8 mouse cellular contexts compared by ENCODE assay signal in the genomic region with DNA sequence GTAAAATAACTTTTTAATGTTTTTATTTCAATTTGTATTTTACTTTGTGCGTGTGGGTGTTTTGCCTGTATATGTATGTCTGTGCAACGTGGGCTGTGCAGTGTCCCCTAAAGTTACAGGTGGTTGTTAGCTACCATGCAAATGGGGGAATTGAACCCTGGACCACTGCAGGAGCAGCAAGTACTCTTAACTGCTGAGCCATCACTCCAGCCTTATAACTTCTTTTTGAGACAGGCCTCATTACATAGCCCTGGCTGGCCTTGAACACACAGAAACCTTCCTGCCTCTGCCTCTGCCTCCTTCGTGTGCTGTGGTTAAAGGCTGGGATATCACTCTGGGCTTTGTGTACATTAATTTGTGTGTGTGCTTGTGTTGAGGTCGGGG. TPM values are rescaled to one million over a fixed set of nuclear protein-coding genes. Genes with fewer than 3 reads are reported as not detected.
A peak's percentile ranks its signal among the peaks of the same experiment; 100 is the strongest.
DNase-seq lines count a peak whose midpoint lies in the region; ATAC-seq lines count a peak whose summit lies in the region.

No protein-coding gene starts in this region.

- no peaks in the 10 kb centered on the region for H3K9me3 ChIP-seq in lung, embryonic 15.5 days
- 0 out of 2 replicates have a peak, but pooled peaks cover 4% of the 10 kb centered on the region for H3K9me3 ChIP-seq in embryonic facial prominence, embryonic 14.5 days (ENCODE audit: control insufficient read depth, low read length)
- peaks cover 3% of the 10 kb centered on the region for H3K9me3 ChIP-seq in intestine, embryonic 16.5 days (ENCODE audit: control insufficient read depth, low read length)
- H3K9me3 ChIP-seq in neural tube, embryonic 15.5 days (replicated peaks), result no peaks in the 10 kb centered on the region

- peaks cover 30% of the 10 kb centered on the region for H3K27me3 ChIP-seq in lung, embryonic 15.5 days
- peaks cover 29% of the 10 kb centered on the region for H3K27me3 ChIP-seq in embryonic facial prominence, embryonic 14.5 days (replicated peaks; ENCODE audit: control insufficient read depth, insufficient read depth, low read length)
- H3K27me3 ChIP-seq in intestine, embryonic 16.5 days (replicated peaks; ENCODE audit: control insufficient read depth, insufficient read depth, low read length), result peaks cover 16% of the 10 kb centered on the region
- peaks cover 21% of the 10 kb centered on the region for H3K27me3 ChIP-seq in neural tube, embryonic 15.5 days (replicated peaks)

- H3K27ac ChIP-seq in lung, embryonic 15.5 days, result no peak overlapping the region
- H3K27ac ChIP-seq in embryonic facial prominence, embryonic 14.5 days (replicated peaks; ENCODE audit: low read depth, low read length), result peak overlapping the region; percentile 92; the same call in 1 of the 2 replicates
- H3K27ac ChIP-seq in intestine, embryonic 16.5 days (ENCODE audit: low read length), result peak overlapping the region; percentile 94
- peak overlapping the region; percentile 93; the same call in 1 of the 2 replicates for H3K27ac ChIP-seq in neural tube, embryonic 15.5 days (replicated peaks)

- WGBS in lung, embryonic 15.5 days, result 27% methylated on average over 4 of the region's 4 CpGs
- WGBS in embryonic facial prominence, embryonic 14.5 days, result 28% methylated on average over 4 of the region's 4 CpGs
- 33% methylated on average over 4 of the region's 4 CpGs for WGBS in intestine, embryonic 16.5 days
- WGBS in neural tube, embryonic 15.5 days, result 27% methylated on average over 4 of the region's 4 CpGs

- DNase-seq in lung, postnatal 25 days (ENCODE audit: low spot score), result no peak
- DNase-seq in embryonic facial prominence, embryonic 14.5 days (ENCODE audit: low spot score), result no peak
- no peak for DNase-seq in layer of hippocampus, postnatal 14 days (ENCODE audit: low spot score in 2 of 2)
- DNase-seq in gastrocnemius, adult 18-20 months (ENCODE audit: low spot score), result no peak
- no peak for DNase-seq in frontal cortex, postnatal 10 days (ENCODE audit: low spot score in 2 of 2)

- ATAC-seq in lung, embryonic 15.5 days (ENCODE audit: borderline replicate concordance, extremely low read depth, low FRiP score, low TSS enrichment), result no peak
- no peak for ATAC-seq in embryonic facial prominence, embryonic 14.5 days (ENCODE audit: low read depth)
- ATAC-seq in intestine, embryonic 16.5 days, result 0 out of 2 replicates have a peak, but pooled peaks have one; percentile 2
- no peak for ATAC-seq in neural tube, embryonic 15.5 days (ENCODE audit: low FRiP score)

- peaks cover 26% of the 10 kb centered on the region for H3K4me1 ChIP-seq in lung, embryonic 15.5 days
- H3K4me1 ChIP-seq in embryonic facial prominence, embryonic 14.5 days (ENCODE audit: control insufficient read depth, insufficient read depth, low read length), result peaks cover 17% of the 10 kb centered on the region
- peaks cover 21% of the 10 kb centered on the region for H3K4me1 ChIP-seq in intestine, embryonic 16.5 days (ENCODE audit: control insufficient read depth, insufficient read depth, low read length)
- H3K4me1 ChIP-seq in neural tube, embryonic 15.5 days, result peaks cover 61% of the 10 kb centered on the region

- H3K4me3 ChIP-seq in lung, embryonic 15.5 days, result peak overlapping the region; percentile 78
- H3K4me3 ChIP-seq in embryonic facial prominence, embryonic 14.5 days (ENCODE audit: low read depth, low read length), result peak overlapping the region; percentile 97
- H3K4me3 ChIP-seq in intestine, embryonic 16.5 days (ENCODE audit: low read length), result peak overlapping the region; percentile 92
- H3K4me3 ChIP-seq in neural tube, embryonic 15.5 days (replicated peaks), result peak overlapping the region; percentile 89

- peak overlapping the region; percentile 60 for H3K4me2 ChIP-seq in lung, embryonic 15.5 days
- peak overlapping the region; percentile 64 for H3K4me2 ChIP-seq in embryonic facial prominence, embryonic 14.5 days (ENCODE audit: low read depth, low read length)
- H3K4me2 ChIP-seq in intestine, embryonic 16.5 days (ENCODE audit: low read depth, low read length), result peak overlapping the region; percentile 81
- peak overlapping the region; percentile 64 for H3K4me2 ChIP-seq in neural tube, embryonic 15.5 days

- peaks cover 11% of the 10 kb centered on the region for H3K36me3 ChIP-seq in lung, embryonic 15.5 days
- H3K36me3 ChIP-seq in embryonic facial prominence, embryonic 14.5 days (ENCODE audit: control insufficient read depth, insufficient read depth, low read length), result peaks cover 24% of the 10 kb centered on the region
- H3K36me3 ChIP-seq in intestine, embryonic 16.5 days (ENCODE audit: control insufficient read depth, insufficient read depth, low read length), result 0 out of 2 replicates have a peak, but pooled peaks cover 4% of the 10 kb centered on the region
- H3K36me3 ChIP-seq in neural tube, embryonic 15.5 days, result peaks cover 6% of the 10 kb centered on the region; the same call in 1 of the 2 replicates

- peak overlapping the region; percentile 94 for H3K9ac ChIP-seq in lung, embryonic 15.5 days
- H3K9ac ChIP-seq in embryonic facial prominence, embryonic 14.5 days (ENCODE audit: low read depth, low read length), result peak overlapping the region; percentile 98
- H3K9ac ChIP-seq in intestine, embryonic 16.5 days (ENCODE audit: low read depth, low read length), result peak overlapping the region; percentile 100
- peak overlapping the region; percentile 92 for H3K9ac ChIP-seq in neural tube, embryonic 15.5 days (replicated peaks)

RNA-seq across cellular contexts. Expression of a gene that starts 0.3 kb away (rescaled TPM):
- 65.5 and 68.3 TPM in 2 replicates for polyA plus RNA-seq in lung, embryonic 15.5 days (2015; fragmentation: Nextera tagmentation; extraction: Ambion mirVana)
- 43.0 and 49.6 TPM in 2 replicates for polyA plus RNA-seq in embryonic facial prominence, embryonic 14.5 days (2014; fragmentation: Nextera tagmentation; extraction: Ambion mirVana)
- polyA plus RNA-seq in intestine, embryonic 16.5 days (2015; fragmentation: Nextera tagmentation; extraction: Ambion mirVana), result 58.1 and 59.7 TPM in 2 replicates
- 70.1 and 72.0 TPM in 2 replicates for polyA plus RNA-seq in neural tube, embryonic 15.5 days (2015; fragmentation: Nextera tagmentation; extraction: Ambion mirVana)
- 10 to 100 TPM; 52.5 to 55.7 TPM for total RNA-seq in layer of hippocampus, postnatal 14 days (2021)
- total RNA-seq in gastrocnemius, adult 18-20 months (2021), result 10 to 100 TPM; 50.8 to 51.5 TPM

RNA-seq across cellular contexts. Expression of a gene that starts 8.8 kb away (rescaled TPM):
- 0.10 and 0.15 TPM in 2 replicates for polyA plus RNA-seq in lung, embryonic 15.5 days (2015; fragmentation: Nextera tagmentation; extraction: Ambion mirVana)
- 0.96 and 1.3 TPM in 2 replicates for polyA plus RNA-seq in embryonic facial prominence, embryonic 14.5 days (2014; fragmentation: Nextera tagmentation; extraction: Ambion mirVana)
- 0.06 TPM in 1 of 2 replicates, not detected in the other for polyA plus RNA-seq in intestine, embryonic 16.5 days (2015; fragmentation: Nextera tagmentation; extraction: Ambion mirVana)
- polyA plus RNA-seq in neural tube, embryonic 15.5 days (2015; fragmentation: Nextera tagmentation; extraction: Ambion mirVana), result 5.8 and 6.7 TPM in 2 replicates
- total RNA-seq in layer of hippocampus, postnatal 14 days (2021), result 1 to 10 TPM; 8.8 to 9.7 TPM
- under 1 TPM; 0.09 to 0.12 TPM for total RNA-seq in gastrocnemius, adult 18-20 months (2021)

RNA-seq across cellular contexts. Expression of a gene that starts 25.6 kb away (rescaled TPM):
- 38.4 and 42.8 TPM in 2 replicates for polyA plus RNA-seq in lung, embryonic 15.5 days (2015; fragmentation: Nextera tagmentation; extraction: Ambion mirVana)
- polyA plus RNA-seq in embryonic facial prominence, embryonic 14.5 days (2014; fragmentation: Nextera tagmentation; extraction: Ambion mirVana), result 26.3 and 35.5 TPM in 2 replicates
- polyA plus RNA-seq in intestine, embryonic 16.5 days (2015; fragmentation: Nextera tagmentation; extraction: Ambion mirVana), result 62.1 and 62.3 TPM in 2 replicates
- 50.0 and 52.4 TPM in 2 replicates for polyA plus RNA-seq in neural tube, embryonic 15.5 days (2015; fragmentation: Nextera tagmentation; extraction: Ambion mirVana)
- total RNA-seq in layer of hippocampus, postnatal 14 days (2021), result 10 to 100 TPM; 33.5 to 39.3 TPM
- total RNA-seq in gastrocnemius, adult 18-20 months (2021), result 10 to 100 TPM; 64.7 to 67.6 TPM

RNA-seq across cellular contexts. Expression of a gene that starts 48.3 kb away (rescaled TPM):
- 12.1 and 14.0 TPM in 2 replicates for polyA plus RNA-seq in lung, embryonic 15.5 days (2015; fragmentation: Nextera tagmentation; extraction: Ambion mirVana)
- 11.0 and 14.4 TPM in 2 replicates for polyA plus RNA-seq in embryonic facial prominence, embryonic 14.5 days (2014; fragmentation: Nextera tagmentation; extraction: Ambion mirVana)
- 12.3 and 13.2 TPM in 2 replicates for polyA plus RNA-seq in intestine, embryonic 16.5 days (2015; fragmentation: Nextera tagmentation; extraction: Ambion mirVana)
- 15.2 and 18.7 TPM in 2 replicates for polyA plus RNA-seq in neural tube, embryonic 15.5 days (2015; fragmentation: Nextera tagmentation; extraction: Ambion mirVana)
- total RNA-seq in layer of hippocampus, postnatal 14 days (2021), result 10 to 100 TPM; 32.1 to 33.4 TPM
- total RNA-seq in gastrocnemius, adult 18-20 months (2021), result 1 to 10 TPM; 8.0 to 9.3 TPM

RNA-seq across cellular contexts. Expression of a gene that starts 51.8 kb away (rescaled TPM):
- 50.9 and 52.3 TPM in 2 replicates for polyA plus RNA-seq in lung, embryonic 15.5 days (2015; fragmentation: Nextera tagmentation; extraction: Ambion mirVana)
- 57.2 and 57.7 TPM in 2 replicates for polyA plus RNA-seq in embryonic facial prominence, embryonic 14.5 days (2014; fragmentation: Nextera tagmentation; extraction: Ambion mirVana)
- polyA plus RNA-seq in intestine, embryonic 16.5 days (2015; fragmentation: Nextera tagmentation; extraction: Ambion mirVana), result 40.2 and 42.5 TPM in 2 replicates
- polyA plus RNA-seq in neural tube, embryonic 15.5 days (2015; fragmentation: Nextera tagmentation; extraction: Ambion mirVana), result 120 and 129 TPM in 2 replicates
- total RNA-seq in layer of hippocampus, postnatal 14 days (2021), result 10 to 100 TPM; 58.9 to 62.0 TPM
- 1 to 10 TPM; 8.0 to 8.3 TPM for total RNA-seq in gastrocnemius, adult 18-20 months (2021)
